Mouse (Mus musculus) embryonic facial prominence, embryonic 12.5 days (tissue): ENCODE results near the gene Tpst2. TPM values are rescaled to one million over a fixed set of nuclear protein-coding genes. Genes with fewer than 3 reads are reported as not detected.

Experiments
- ATAC-seq: fragments of 200-750 bp; cut with Nextera tagmentation; 2 replicates; pipeline ENCODE4 v1.8.0; 2017; ENCODE audit not compliant: insufficient number of reproducible peaks, insufficient read depth, low FRiP score, low TSS enrichment
- H3K27ac ChIP-seq: fragments of 300-500 bp; sonication (generic); 2 replicates; pipeline ENCODE4 v1.5.1; 2016; ENCODE audit warnings: mild to moderate bottlenecking
- H3K27me3 ChIP-seq: fragments of 300-500 bp; sonication (generic); 2 replicates; pipeline ENCODE4 v1.6.1; 2016; ENCODE audit warnings: mild to moderate bottlenecking, moderate library complexity
- H3K36me3 ChIP-seq: fragments of 300-500 bp; sonication (generic); 2 replicates; pipeline ENCODE4 v1.6.1; 2016; ENCODE audit warnings: mild to moderate bottlenecking
- H3K4me1 ChIP-seq: fragments of 300-500 bp; sonication (generic); 2 replicates; pipeline ENCODE4 v1.6.1; 2016
- H3K4me2 ChIP-seq: fragments of 300-500 bp; sonication (generic); replicated peaks from 2 replicates; pipeline ENCODE4 v1.6.1; 2016; ENCODE audit warnings: mild to moderate bottlenecking, moderate library complexity
- H3K4me3 ChIP-seq: fragments of 300-500 bp; sonication (generic); 2 replicates; pipeline ENCODE4 v1.5.1; 2016; ENCODE audit warnings: mild to moderate bottlenecking
- H3K9ac ChIP-seq: fragments of 300-500 bp; sonication (generic); 2 replicates; pipeline ENCODE4 v1.6.1; 2016; ENCODE audit warnings: mild to moderate bottlenecking, moderate library complexity
- H3K9me3 ChIP-seq: fragments of 300-500 bp; sonication (generic); 2 replicates; pipeline ENCODE4 v1.6.1; 2016; ENCODE audit warnings: mild to moderate bottlenecking, moderate library complexity
- WGBS: fragments of 180-500 bp; shearing (Covaris S2); methylation state at CpG from one replicate; pipeline ENCODE4 v1.1.7; 2016; 5-methylcytosine and 5-hydroxymethylcytosine counted together
- polyA plus RNA-seq: library from polyadenylated mRNA; unstranded; fragments of >200 nt; fragmentation: Nextera tagmentation; extraction: Ambion mirVana; gene quantifications from 2 replicates; pipeline ENCODE4 v1.2.1, GENCODE M21; 2016

The Tpst2 gene
- polyA plus RNA-seq, 1 experiment from 2014 or later, result 36.4 TPM

GRCm38 (mm10) chr5:112275021-112275804 is 1.3 kb upstream of the Tpst2 start:
- Histone ChIP-seq H3K4me2 (peak overlapping the region; percentile 60), H3K4me3 (no peak overlapping the region; the same call in 1 of the 2 replicates), H3K9ac (no peak overlapping the region), H3K27ac (no peak overlapping the region), H3K27me3 (peaks cover 4% of the 10 kb centered on the region; the same call in 1 of the 2 replicates), H3K9me3 (no peaks in the 10 kb centered on the region), H3K36me3 (no peaks in the 10 kb centered on the region), H3K4me1 (peaks cover 16% of the 10 kb centered on the region)
- WGBS, result 52% methylated on average over 4 of the region's 4 CpGs
- ATAC-seq, result no peak

GRCm38 (mm10) chr5:112276907-112277348 is 437 bp downstream of the Tpst2 start:
- WGBS, result under 1% methylated on average over 24 of the region's 24 CpGs
- H3K9me3 ChIP-seq, result no peaks in the 10 kb centered on the region
- ATAC-seq, result peak; percentile 12; the same call in 1 of the 2 replicates
- peak overlapping the region; percentile 84 for H3K4me2 ChIP-seq
- H3K9ac ChIP-seq, result peak overlapping the region; percentile 82
- H3K27ac ChIP-seq, result peak overlapping the region; percentile 54; the same call in 1 of the 2 replicates
- no peaks in the 10 kb centered on the region for H3K27me3 ChIP-seq
- H3K4me1 ChIP-seq, result peaks cover 20% of the 10 kb centered on the region
- no peaks in the 10 kb centered on the region for H3K36me3 ChIP-seq
- H3K4me3 ChIP-seq, result peak overlapping the region; percentile 77

- Histone ChIP-seq H3K27ac (no peak overlapping the region), H3K4me3 (peak overlapping the region; percentile 77; the same call in 1 of the 2 replicates), H3K36me3 (no peaks in the 10 kb centered on the region), H3K4me2 (peak overlapping the region; percentile 84; the same call in 1 of the 2 replicates), H3K9me3 (no peaks in the 10 kb centered on the region), H3K4me1 (peaks cover 20% of the 10 kb centered on the region), H3K27me3 (no peaks in the 10 kb centered on the region), H3K9ac (no peak overlapping the region)
- ATAC-seq, result no peak
- WGBS, result 92% methylated on average over 11 of the region's 11 CpGs
Measured at GRCm38 (mm10) chr5:112277906-112278470, 1.5 kb downstream of the Tpst2 start.

GRCm38 (mm10) chr5:112279181-112280021 is 2.9 kb downstream of the Tpst2 start:
- no peak overlapping the region for H3K4me2 ChIP-seq
- peaks cover 28% of the 10 kb centered on the region for H3K4me1 ChIP-seq
- H3K9me3 ChIP-seq, result no peaks in the 10 kb centered on the region
- 85% methylated on average over 17 of the region's 17 CpGs for WGBS
- H3K36me3 ChIP-seq, result no peaks in the 10 kb centered on the region
- H3K4me3 ChIP-seq, result no peak overlapping the region
- no peaks in the 10 kb centered on the region for H3K27me3 ChIP-seq
- H3K27ac ChIP-seq, result no peak overlapping the region
- no peak overlapping the region for H3K9ac ChIP-seq
- no peak for ATAC-seq

- no peaks in the 10 kb centered on the region for H3K27me3 ChIP-seq
- no peaks in the 10 kb centered on the region for H3K36me3 ChIP-seq
- H3K4me1 ChIP-seq, result peaks cover 28% of the 10 kb centered on the region
- H3K4me2 ChIP-seq, result no peak overlapping the region
- no peaks in the 10 kb centered on the region for H3K9me3 ChIP-seq
- no peak overlapping the region for H3K27ac ChIP-seq
- 83% methylated on average over 7 of the region's 7 CpGs for WGBS
- H3K9ac ChIP-seq, result 0 out of 2 replicates have a peak overlapping the region, but pooled peaks have one; percentile 12
- H3K4me3 ChIP-seq, result no peak overlapping the region
- ATAC-seq, result no peak
Measured at GRCm38 (mm10) chr5:112280151-112280550, 3.7 kb downstream of the Tpst2 start.

- WGBS, result 53% methylated on average over 15 of the region's 15 CpGs
- Histone ChIP-seq H3K9me3 (no peaks in the 10 kb centered on the region), H3K27me3 (no peaks in the 10 kb centered on the region), H3K36me3 (no peaks in the 10 kb centered on the region), H3K4me2 (no peak overlapping the region), H3K9ac (0 out of 2 replicates have a peak overlapping the region, but pooled peaks have one; percentile 12), H3K4me1 (peaks cover 28% of the 10 kb centered on the region), H3K27ac (no peak overlapping the region), H3K4me3 (no peak overlapping the region)
- ATAC-seq, result no peak
Measured at GRCm38 (mm10) chr5:112280863-112281660, 4.6 kb downstream of the Tpst2 start.

- H3K27ac ChIP-seq, result no peak overlapping the region
Measured at GRCm38 (mm10) chr5:112281676-112282075, 5.2 kb downstream of the Tpst2 start.

GRCm38 (mm10) chr5:112282123-112282779 is 5.8 kb downstream of the Tpst2 start:
- Histone ChIP-seq H3K4me2 (no peak overlapping the region), H3K9me3 (no peaks in the 10 kb centered on the region), H3K27ac (no peak overlapping the region), H3K27me3 (no peaks in the 10 kb centered on the region), H3K36me3 (no peaks in the 10 kb centered on the region), H3K4me1 (peaks cover 27% of the 10 kb centered on the region), H3K4me3 (no peak overlapping the region), H3K9ac (no peak overlapping the region)
- WGBS, result 63% methylated on average over 6 of the region's 6 CpGs
- ATAC-seq, result no peak

More at GRCm38 (mm10) chr5:112281676-112282075, 5.2 kb downstream of the Tpst2 start:
- no peaks in the 10 kb centered on the region for H3K27me3 ChIP-seq
- no peak overlapping the region for H3K4me2 ChIP-seq
- H3K9ac ChIP-seq, result no peak overlapping the region
- no peak overlapping the region for H3K4me3 ChIP-seq
- peaks cover 28% of the 10 kb centered on the region for H3K4me1 ChIP-seq
- H3K9me3 ChIP-seq, result no peaks in the 10 kb centered on the region
- ATAC-seq, result no peak
- no peaks in the 10 kb centered on the region for H3K36me3 ChIP-seq
- 80% methylated on average over 4 of the region's 4 CpGs for WGBS

- Histone ChIP-seq H3K9me3 (no peaks in the 10 kb centered on the region), H3K27ac (no peak overlapping the region), H3K27me3 (no peaks in the 10 kb centered on the region), H3K9ac (no peak overlapping the region), H3K4me2 (no peak overlapping the region), H3K4me3 (no peak overlapping the region), H3K4me1 (peaks cover 21% of the 10 kb centered on the region), H3K36me3 (no peaks in the 10 kb centered on the region)
- WGBS, result 67% methylated on average over 9 of the region's 9 CpGs
- no peak for ATAC-seq
Measured at GRCm38 (mm10) chr5:112282780-112283482, 6.4 kb downstream of the Tpst2 start.

- Histone ChIP-seq H3K9me3 (no peaks in the 10 kb centered on the region), H3K36me3 (no peaks in the 10 kb centered on the region), H3K27ac (no peak overlapping the region), H3K4me3 (no peak overlapping the region), H3K4me1 (peaks cover 18% of the 10 kb centered on the region), H3K27me3 (no peaks in the 10 kb centered on the region), H3K9ac (no peak overlapping the region), H3K4me2 (no peak overlapping the region)
- no peak for ATAC-seq
- WGBS, result 55% methylated on average over 10 of the region's 10 CpGs
Measured at GRCm38 (mm10) chr5:112283543-112284202, 7.2 kb downstream of the Tpst2 start.
